In the genomic region with DNA sequence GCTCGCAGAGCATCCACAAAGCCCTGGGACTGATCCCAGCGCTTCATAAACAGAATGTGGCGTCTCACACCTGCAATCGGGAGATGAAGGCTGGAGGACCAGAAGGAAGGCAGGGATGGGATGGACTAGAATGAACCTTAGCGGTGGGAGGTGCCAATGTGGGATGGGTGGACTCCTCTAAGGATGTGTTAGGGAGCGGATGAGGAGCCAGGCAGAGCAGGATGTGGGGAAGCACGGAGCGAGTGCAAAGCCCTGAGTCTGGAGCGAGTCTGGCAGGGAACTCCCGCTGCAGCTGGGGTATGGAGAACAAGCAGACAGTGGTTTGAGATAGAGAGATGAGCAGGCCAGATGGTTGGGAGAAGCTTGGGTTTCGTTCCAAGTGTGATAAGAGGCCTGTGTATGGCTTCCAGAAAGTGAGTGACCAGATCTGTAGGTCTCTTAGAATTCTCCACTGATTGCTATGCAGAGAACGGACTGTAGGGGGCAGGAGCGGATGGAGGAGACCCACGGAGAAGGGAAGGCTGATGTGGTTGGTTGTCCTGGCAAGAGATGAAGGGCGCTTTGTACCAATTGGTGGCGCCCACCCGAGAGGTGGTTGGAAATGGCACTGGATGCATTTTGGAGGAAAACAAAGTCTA, we compare ENCODE assay signal across 10 mouse cellular contexts. TPM values are rescaled to one million over a fixed set of nuclear protein-coding genes. Genes with fewer than 3 reads are reported as not detected.
DNase-seq lines count a peak whose midpoint lies in the region; ATAC-seq and TF ChIP-seq lines count a peak whose summit lies in the region.
"Had no signal": no experiment of that assay in that cellular context is flagged by ENCODE, and none has a peak within 500 bp of the region (broad histone marks: within the 10 kb centered on the region; RNA-seq: fewer than 3 reads in every experiment).

No protein-coding gene starts in this region.

- 35% methylated on average over 17 of the region's 17 CpGs for WGBS in heart, embryonic 10.5 days
- 30% methylated on average over 17 of the region's 17 CpGs for WGBS in forebrain, embryonic 14.5 days
- WGBS in thymus, adult 2 months, result 47% methylated on average over 17 of the region's 17 CpGs

- peaks cover 6% of the 10 kb centered on the region; the same call in 1 of the 2 replicates for H3K4me1 ChIP-seq in heart, embryonic 10.5 days
- peaks cover 4 to 13% of the 10 kb centered on the region in 2 experiments; a peak in 3 of 4 replicates for H3K4me1 ChIP-seq in CH12.LX (ENCODE audit: control insufficient read depth in 1 of 2, insufficient read depth in 2 of 2)
- H3K4me1 ChIP-seq in forebrain, embryonic 14.5 days (ENCODE audit: control insufficient read depth, insufficient read depth, low read length), result peaks cover 31% of the 10 kb centered on the region
- peaks cover 55% of the 10 kb centered on the region for H3K4me1 ChIP-seq in thymus, adult 2 months (replicated peaks; ENCODE audit: control insufficient read depth, insufficient read depth, low read length)

- no peak overlapping the region for H3K27ac ChIP-seq in heart, embryonic 10.5 days
- no peak overlapping the region for H3K27ac ChIP-seq in CH12.LX (ENCODE audit: insufficient read depth, low read depth)
- peak overlapping the region; percentile 94 for H3K27ac ChIP-seq in forebrain, embryonic 14.5 days (ENCODE audit: low read depth, low read length)
- H3K27ac ChIP-seq in thymus, adult 2 months (ENCODE audit: control insufficient read depth, insufficient read depth, low read length), result no peak overlapping the region

- no peaks in the 10 kb centered on the region for H3K79me2 ChIP-seq in CH12.LX (replicated peaks; ENCODE audit: control insufficient read depth, extremely low read depth, insufficient read depth, poor library complexity, severe bottlenecking)

- H3K9ac ChIP-seq in CH12.LX (ENCODE audit: insufficient read depth, low read depth), result no peak overlapping the region
- no peak overlapping the region for H3K9ac ChIP-seq in forebrain, embryonic 14.5 days (ENCODE audit: low read length)

- no peak overlapping the region for H3K4me2 ChIP-seq in CH12.LX (ENCODE audit: insufficient read depth, low read depth, poor library complexity, severe bottlenecking)
- no peak overlapping the region for H3K4me2 ChIP-seq in forebrain, embryonic 14.5 days (ENCODE audit: low read length)

- dilution Hi-C loops in CH12.LX (cut with MboI; ENCODE audit: extremely low pct_ligation_motif_present, extremely low pct_unique_long_range_greater_than_20kb, low sequenced_read_pairs), result no loop called here

- ATAC-seq in forebrain, embryonic 14.5 days, result peak; percentile 30
- peak; percentile 80 for ATAC-seq in megakaryocyte progenitor cell, adult 5-6 weeks (replicated peaks; ENCODE audit: poor library complexity)

- TF ChIP-seq EP300 in CH12.LX (IDR thresholded peaks at IDR 0.05; ENCODE audit: low read length), result no peak

- peak; percentile 74 to 82 for TF ChIP-seq CTCF in CH12.LX (conservative IDR thresholded peaks at IDR 0.05 in 1 of 2, IDR thresholded peaks at IDR 0.05 in 1 of 2; ENCODE audit: low read depth in 2 of 2, low read length in 2 of 2)
- TF ChIP-seq CTCF in thymus, adult 2 months (IDR thresholded peaks at IDR 0.05; ENCODE audit: borderline replicate concordance, control insufficient read depth, extremely low read depth, insufficient read depth, low read length, poor library complexity), result peak; percentile 18; the same call in 1 of the 2 replicates

- H3K27me3 ChIP-seq in heart, embryonic 10.5 days (ENCODE audit: insufficient read depth, poor library complexity, severe bottlenecking), result peaks cover 73% of the 10 kb centered on the region
- peaks cover 90% of the 10 kb centered on the region for H3K27me3 ChIP-seq in CH12.LX (replicated peaks)
- peaks cover 12% of the 10 kb centered on the region for H3K27me3 ChIP-seq in forebrain, embryonic 14.5 days (replicated peaks; ENCODE audit: control insufficient read depth, insufficient read depth, low read length)
- no peaks in the 10 kb centered on the region for H3K27me3 ChIP-seq in thymus, adult 2 months (ENCODE audit: control insufficient read depth, insufficient read depth, low read length)

- no peak for TF ChIP-seq POLR2A in CH12.LX (IDR thresholded peaks at IDR 0.05; ENCODE audit: low read depth, low read length)
- TF ChIP-seq POLR2A in thymus, adult 2 months (IDR thresholded peaks at IDR 0.05; ENCODE audit: control insufficient read depth, extremely low read depth, insufficient read depth, low read length, poor library complexity), result no peak

- peak; percentile 70 for TF ChIP-seq RAD21 in CH12.LX (IDR thresholded peaks at IDR 0.05; ENCODE audit: low read depth, low read length)

- peak; percentile 55 for DNase-seq in heart, adult 8-10 months (ENCODE audit: low spot score)
- no peak for DNase-seq in heart, embryonic 10.5 days (ENCODE audit: low spot score)
- DNase-seq in CH12.LX (ENCODE audit: extremely low read depth), result peak; percentile 56
- DNase-seq in c-Kit-positive CD71-negative TER-119-negative erythroid progenitor cells, embryonic 14.5 days (ENCODE audit: low read depth), result peak; percentile 53
- DNase-seq in forebrain, embryonic 14.5 days (ENCODE audit: low spot score), result peak; percentile 71
- DNase-seq in layer of hippocampus, adult 18-20 months (ENCODE audit: low spot score in 2 of 2), result peak; percentile 42 to 66
- peak; percentile 71 for DNase-seq in thymus, adult 2 months

- no peaks in the 10 kb centered on the region for H3K9me3 ChIP-seq in heart, embryonic 10.5 days
- H3K9me3 ChIP-seq in CH12.LX (replicated peaks; ENCODE audit: low read length), result no peaks in the 10 kb centered on the region
- no peaks in the 10 kb centered on the region for H3K9me3 ChIP-seq in forebrain, embryonic 14.5 days (replicated peaks; ENCODE audit: control insufficient read depth, low read length)

- H3K36me3 ChIP-seq in heart, embryonic 10.5 days, result no peaks in the 10 kb centered on the region
- H3K36me3 ChIP-seq in CH12.LX (replicated peaks in 1 of 2; ENCODE audit: control insufficient read depth in 1 of 2, insufficient read depth in 1 of 2, low read length in 1 of 2), result no peaks in the 10 kb centered on the region
- H3K36me3 ChIP-seq in forebrain, embryonic 14.5 days (ENCODE audit: control insufficient read depth, insufficient read depth, low read length), result no peaks in the 10 kb centered on the region
- no peaks in the 10 kb centered on the region for H3K36me3 ChIP-seq in thymus, adult 2 months (ENCODE audit: control insufficient read depth, insufficient read depth, low read length)

- in situ Hi-C loops in CH12.LX (cut with MboI; ENCODE audit: low pct_ligation_motif_present, low pct_unique_long_range_greater_than_20kb, low sequenced_read_pairs), result no loop called here

- H3K4me3 ChIP-seq in heart, embryonic 10.5 days, result no peak overlapping the region
- H3K4me3 ChIP-seq in CH12.LX (replicated peaks in 1 of 3; ENCODE audit: low read depth in 2 of 3, low read length in 2 of 3, poor library complexity in 1 of 3), result no peak overlapping the region
- no peak overlapping the region for H3K4me3 ChIP-seq in forebrain, embryonic 14.5 days (ENCODE audit: low read depth, low read length)
- no peak overlapping the region for H3K4me3 ChIP-seq in thymus, adult 2 months (ENCODE audit: control insufficient read depth, insufficient read depth, low read length)

TF ChIP-seq in CH12.LX, 34 proteins besides CTCF, POLR2A, EP300 and RAD21:
- no peak for TF ChIP-seq MAX (IDR thresholded peaks at IDR 0.05; ENCODE audit: low read length)
- TF ChIP-seq SMC3 (IDR thresholded peaks at IDR 0.05; ENCODE audit: low read depth, low read length), result peak; percentile 56
- TF ChIP-seq NELFE (IDR thresholded peaks at IDR 0.05; ENCODE audit: low read depth, low read length), result 0 out of 2 replicates have a peak, but pooled peaks have one; percentile 17

RNA-seq across cellular contexts. Expression of gene Xkr7, which starts 16.3 kb away (rescaled TPM):
- total RNA-seq in heart, adult 8-10 months (2022), result not detected
- polyA plus RNA-seq in heart, embryonic 10.5 days (2016; fragmentation: Nextera tagmentation; extraction: Ambion mirVana), result not detected in 2 replicates
- not detected in 2 replicates for total RNA-seq in CH12.LX (2012; rRNA removed)
- not detected in 2 replicates for total RNA-seq in CH12.LX (2014; rRNA removed)
- not detected in 2 replicates for polyA plus RNA-seq in CH12.LX (2012; ENCODE audit: insufficient read length, low read depth)
- 0.87 and 1.0 TPM in 2 replicates for polyA plus RNA-seq in forebrain, embryonic 14.5 days (2014; fragmentation: Nextera tagmentation; extraction: Ambion mirVana)
- 1 to 10 TPM; 1.4 to 2.5 TPM for total RNA-seq in layer of hippocampus, adult 18-20 months (2021)
- total RNA-seq in megakaryocyte progenitor cell, adult 5-6 weeks (2015), result not detected in 2 replicates
- not detected in 2 replicates for total RNA-seq in megakaryocyte progenitor cell, adult 5-6 weeks (2017)
- 0.06 and 0.16 TPM in 2 replicates for polyA plus RNA-seq in thymus, adult 2 months (2012; rRNA removed)
- polyA plus RNA-seq: liver, embryonic 16.5 days; stomach, embryonic 16.5 days had no signal

RNA-seq across cellular contexts. Expression of gene Ccm2l, which starts 17.8 kb away (rescaled TPM):
- 10 to 100 TPM; 12.9 to 21.5 (median 13.8) TPM for total RNA-seq in heart, adult 8-10 months (2022)
- polyA plus RNA-seq in heart, embryonic 10.5 days (2016; fragmentation: Nextera tagmentation; extraction: Ambion mirVana), result 4.4 and 5.1 TPM in 2 replicates
- total RNA-seq in CH12.LX (2012; rRNA removed) (not detected in 2 replicates), CH12.LX (2014; rRNA removed) (not detected in 2 replicates)
- polyA plus RNA-seq in CH12.LX (2012; ENCODE audit: insufficient read length, low read depth), result not detected in 2 replicates
- polyA plus RNA-seq in forebrain, embryonic 14.5 days (2014; fragmentation: Nextera tagmentation; extraction: Ambion mirVana), result 0.77 and 1.1 TPM in 2 replicates
- 1 to 10 TPM; 2.2 to 3.1 TPM for total RNA-seq in layer of hippocampus, adult 18-20 months (2021)
- 2.5 and 2.8 TPM in 2 replicates for total RNA-seq in megakaryocyte progenitor cell, adult 5-6 weeks (2015)
- total RNA-seq in megakaryocyte progenitor cell, adult 5-6 weeks (2017), result 1.2 and 2.2 TPM in 2 replicates
- polyA plus RNA-seq in thymus, adult 2 months (2012; rRNA removed), result 4.9 and 9.2 TPM in 2 replicates

RNA-seq across cellular contexts. Expression of gene Pdrg1, which starts 32.7 kb away (rescaled TPM):
- 100 to 1,000 TPM; 129 to 141 (median 136) TPM for total RNA-seq in heart, adult 8-10 months (2022)
- 89.9 and 94.4 TPM in 2 replicates for polyA plus RNA-seq in heart, embryonic 10.5 days (2016; fragmentation: Nextera tagmentation; extraction: Ambion mirVana)
- total RNA-seq in CH12.LX (2012; rRNA removed) (50.9 and 65.1 TPM in 2 replicates), CH12.LX (2014; rRNA removed) (24.5 and 26.1 TPM in 2 replicates)
- polyA plus RNA-seq in CH12.LX (2012; ENCODE audit: insufficient read length, low read depth), result 54.9 and 56.4 TPM in 2 replicates
- polyA plus RNA-seq in forebrain, embryonic 14.5 days (2014; fragmentation: Nextera tagmentation; extraction: Ambion mirVana), result 108 and 118 TPM in 2 replicates
- total RNA-seq in layer of hippocampus, adult 18-20 months (2021), result 10 to 100 TPM; 40.5 to 42.9 TPM
- total RNA-seq in megakaryocyte progenitor cell, adult 5-6 weeks (2015), result 59.1 and 59.5 TPM in 2 replicates
- total RNA-seq in megakaryocyte progenitor cell, adult 5-6 weeks (2017), result 178 and 193 TPM in 2 replicates
- polyA plus RNA-seq in thymus, adult 2 months (2012; rRNA removed), result 68.0 and 93.1 TPM in 2 replicates
